Mouse (Mus musculus): ENCODE data around the gene Vmn1r56.
"Not testable (repeated sequence)": the region's sequence is repeated elsewhere in the genome, so short reads cannot be mapped to it uniquely, and the experiment has no call there.

The Vmn1r56 gene

GRCm38 (mm10) chr7:5196647-5197046 is at the start of gene Vmn1r56:
Gene Vmn1r56, minus strand, starts transcription at chr7:5196747.
- DNase-seq (ENCODE audit: low read depth, low spot score), result not testable (repeated sequence)

- not testable (repeated sequence) for DNase-seq (ENCODE audit: low read depth, low spot score)
These were observed 21.6 kb upstream of the Vmn1r56 start, which contains the start of gene Vmn1r57 for GRCm38 (mm10) chr7:5218193-5218592. Gene Vmn1r57, plus strand, starts transcription at chr7:5218493.

DNA sequence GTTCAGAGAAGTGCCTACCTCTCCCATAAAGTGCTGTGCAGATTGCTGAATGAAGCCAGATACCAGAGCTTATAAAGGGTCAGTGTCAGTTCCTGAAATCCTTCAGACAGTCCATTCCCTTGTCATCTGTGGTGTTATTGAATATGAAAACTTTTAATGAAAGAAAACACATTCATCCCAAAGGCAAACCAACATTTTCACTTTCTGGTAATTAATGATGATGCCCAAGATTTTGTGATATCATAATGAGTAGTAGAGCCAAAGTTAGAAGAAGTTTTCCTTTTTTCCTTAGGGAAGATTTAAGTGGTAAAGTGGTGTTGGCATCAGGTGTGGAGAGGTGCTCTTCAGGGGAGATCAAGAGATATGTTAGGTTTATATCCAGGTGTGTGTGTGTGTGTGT is 47.0 kb downstream of the Vmn1r56 start, which contains the start of gene Vmn1r55:
Gene Vmn1r55 (minus strand): TSS at position 101 of the 400 bp plus-strand sequence.
- not testable (repeated sequence) for DNase-seq (ENCODE audit: low read depth, low spot score)

Data from skeletal muscle tissue, adult 2 months (tissue).